Mouse (Mus musculus) lung, postnatal 0 days (tissue): ENCODE results near the gene Ethe1. TPM values are rescaled to one million over a fixed set of nuclear protein-coding genes. Genes with fewer than 3 reads are reported as not detected.
A peak's percentile ranks its signal among the peaks of the same experiment; 100 is the strongest.

Experiments used
- ATAC-seq: fragments of 200-750 bp; cut with Nextera tagmentation; 2 replicates; pipeline ENCODE4 v1.8.0; 2017; ENCODE audit warnings: moderate library complexity
- DNase-seq: peaks from one replicate; pipeline ENCODE4 v3.0.0-alpha.2; 2016; ENCODE audit warnings: low spot score
- H3K27ac ChIP-seq: fragments of 300-500 bp; sonication (generic); 2 replicates; pipeline ENCODE4 v1.5.1; 2014; ENCODE audit warnings: antibody characterized with exemption, mild to moderate bottlenecking, low read length, mixed read lengths
- H3K27me3 ChIP-seq: fragments of 300-500 bp; sonication (generic); replicated peaks from 2 replicates; pipeline ENCODE4 v1.6.1; 2014; ENCODE audit warnings: low read length, mixed read lengths; ENCODE audit not compliant: insufficient read depth
- H3K36me3 ChIP-seq: fragments of 300-500 bp; sonication (generic); 2 replicates; pipeline ENCODE4 v1.6.1; 2014; ENCODE audit warnings: low read length, mixed read lengths; ENCODE audit not compliant: insufficient read depth
- H3K4me1 ChIP-seq: fragments of 300-500 bp; sonication (generic); 2 replicates; pipeline ENCODE4 v1.6.1; 2014; ENCODE audit warnings: antibody characterized with exemption, low read depth, low read length, mixed read lengths; ENCODE audit not compliant: insufficient read depth
- H3K4me2 ChIP-seq: fragments of 300-500 bp; sonication (generic); replicated peaks from 2 replicates; pipeline ENCODE4 v1.6.1; 2014; ENCODE audit warnings: low read depth, mild to moderate bottlenecking, low read length, moderate library complexity, mixed read lengths
- H3K4me3 ChIP-seq: fragments of 300-500 bp; sonication (generic); 2 replicates; pipeline ENCODE4 v1.5.1; 2014; ENCODE audit warnings: low read depth, low read length
- H3K9ac ChIP-seq: fragments of 300-500 bp; sonication (generic); replicated peaks from 2 replicates; pipeline ENCODE4 v1.6.1; 2014; ENCODE audit warnings: low read depth, mild to moderate bottlenecking
- H3K9me3 ChIP-seq: fragments of 300-500 bp; sonication (generic); 2 replicates; pipeline ENCODE4 v1.6.1; 2016; ENCODE audit warnings: low read length, mixed read lengths
- CTCF ChIP-seq: IDR thresholded peaks from 2 replicates; pipeline ENCODE4 v1.5.1; 2016; ENCODE audit warnings: antibody characterized with exemption, mild to moderate bottlenecking
- EP300 ChIP-seq: IDR thresholded peaks from 2 replicates; pipeline ENCODE4 v1.6.1; 2016; ENCODE audit warnings: antibody characterized with exemption, mild to moderate bottlenecking, control low read depth
- WGBS: fragments of 180-500 bp; shearing (Covaris S2); extraction: QIAGEN DNeasy Blood & Tissue Kit; methylation state at CpG from one replicate; pipeline ENCODE4 v1.1.7; 2014; 5-methylcytosine and 5-hydroxymethylcytosine counted together
- polyA plus RNA-seq: library from polyadenylated mRNA; unstranded; fragments of >200 nt; fragmentation: Nextera tagmentation; extraction: Ambion mirVana; gene quantifications from 2 replicates; pipeline ENCODE4 v1.2.1, GENCODE M21; 2015

The Ethe1 gene
- polyA plus RNA-seq, 1 experiment from 2014 or later = 13.4 TPM

DNA sequence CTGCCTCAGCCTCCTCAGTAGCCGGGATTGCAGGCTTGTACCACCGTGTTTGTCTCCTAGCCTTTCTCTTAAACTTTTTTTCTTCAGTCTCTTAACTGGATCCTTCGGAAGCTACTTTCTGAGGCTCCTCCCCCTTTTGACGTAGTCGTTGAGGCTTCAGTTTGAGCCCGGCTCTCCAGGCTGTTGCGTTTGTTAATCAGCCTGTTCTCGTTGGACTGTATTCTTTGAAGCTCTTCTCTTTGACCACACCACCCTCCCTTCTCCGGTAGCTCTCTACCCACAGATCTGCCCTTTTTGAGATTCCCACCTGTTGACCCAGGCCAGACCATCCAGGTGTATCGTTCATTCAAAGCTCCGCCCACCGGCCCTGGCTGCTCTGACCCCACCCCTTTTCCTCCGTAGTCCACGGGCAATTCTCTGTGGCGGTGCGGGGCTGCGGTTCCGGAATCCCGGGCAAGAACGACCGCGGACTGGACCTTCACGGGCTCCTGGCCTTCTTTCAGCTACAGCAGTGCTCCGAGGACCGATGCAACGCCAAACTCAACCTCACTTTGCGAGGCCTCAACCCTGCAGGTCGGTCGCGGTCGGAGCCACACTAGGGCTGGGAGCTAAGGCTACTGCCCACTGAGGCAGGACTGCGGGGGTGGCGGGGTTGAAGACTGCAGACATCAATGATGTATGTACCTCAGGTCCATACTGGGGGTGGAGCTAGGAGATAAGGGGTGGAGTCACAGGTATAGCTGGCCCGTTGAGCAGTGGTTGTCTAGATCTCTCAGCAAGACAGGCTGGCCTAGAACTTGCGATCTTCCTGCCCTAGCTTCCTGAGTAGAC lies 50.9 kb downstream of the Ethe1 start:
- 3% methylated on average over 35 of the region's 35 CpGs for WGBS
- Histone ChIP-seq H3K36me3 (no peaks in the 10 kb centered on the region), H3K27me3 (0 out of 2 replicates have a peak, but pooled peaks cover 7% of the 10 kb centered on the region), H3K9me3 (no peaks in the 10 kb centered on the region), H3K27ac (no peak overlapping the region), H3K4me2 (peak overlapping the region; percentile 70), H3K4me1 (no peaks in the 10 kb centered on the region), H3K9ac (no peak overlapping the region; the same call in 1 of the 2 replicates), H3K4me3 (peak overlapping the region; percentile 40)
- ATAC-seq (peak; percentile 39), DNase-seq (peak; percentile 61)
- TF ChIP-seq CTCF (no peak), EP300 (no peak)

DNA sequence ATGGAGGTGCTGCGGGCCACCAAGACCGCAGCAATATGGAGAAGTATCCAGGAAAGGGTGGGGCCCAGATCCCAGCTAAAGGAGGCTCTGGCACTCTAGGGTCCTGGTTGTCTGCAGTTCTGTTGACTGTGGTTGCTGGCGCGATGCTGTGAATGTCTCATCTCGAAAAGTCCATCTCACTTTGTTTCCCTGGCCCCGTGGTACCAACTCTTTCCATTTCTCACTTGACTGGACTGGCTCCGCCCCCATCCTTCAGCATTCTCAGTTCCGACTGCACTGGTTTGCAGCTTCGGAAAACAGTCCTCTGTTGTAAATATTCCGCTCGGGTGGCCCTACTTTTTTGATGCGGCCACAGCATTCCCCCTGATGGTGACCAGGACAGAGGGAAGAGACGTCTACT lies 53.1 kb downstream of the Ethe1 start:
- Histone ChIP-seq H3K4me2 (no peak overlapping the region), H3K9ac (no peak overlapping the region), H3K4me1 (no peaks in the 10 kb centered on the region), H3K36me3 (no peaks in the 10 kb centered on the region), H3K27ac (no peak overlapping the region), H3K4me3 (no peak overlapping the region), H3K27me3 (0 out of 2 replicates have a peak, but pooled peaks cover 7% of the 10 kb centered on the region), H3K9me3 (no peaks in the 10 kb centered on the region)
- ATAC-seq (no peak), DNase-seq (no peak)
- 62% methylated on average over 13 of the region's 13 CpGs for WGBS
- TF ChIP-seq EP300 = no peak
- no peak for TF ChIP-seq CTCF

DNA sequence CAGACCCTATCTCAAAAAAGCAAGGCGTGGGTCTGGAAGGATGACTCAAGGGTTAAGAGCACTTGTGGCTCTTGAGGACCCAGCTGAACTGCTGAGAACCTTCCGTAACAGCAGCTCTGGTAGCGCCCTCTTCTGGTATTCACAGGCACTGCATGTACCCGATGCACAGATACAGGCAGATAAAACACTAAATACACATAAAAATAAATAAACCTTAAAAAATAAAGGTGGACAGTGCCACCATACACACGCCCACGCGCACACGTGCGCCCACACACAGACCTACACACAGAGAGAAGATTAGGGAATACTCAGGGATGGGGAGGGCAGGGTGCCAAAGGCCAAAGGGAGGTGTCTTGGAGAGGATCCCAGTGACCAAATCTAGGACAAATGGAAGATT lies 55.1 kb downstream of the Ethe1 start:
- DNase-seq (peak; percentile 71), ATAC-seq (no peak; the same call in 1 of the 2 replicates)
- no peak overlapping the region for H3K4me3 ChIP-seq
- no peak overlapping the region for H3K9ac ChIP-seq
- no peaks in the 10 kb centered on the region for H3K27me3 ChIP-seq
- H3K36me3 ChIP-seq = no peaks in the 10 kb centered on the region
- no peak overlapping the region for H3K27ac ChIP-seq
- H3K9me3 ChIP-seq = no peaks in the 10 kb centered on the region
- no peak overlapping the region for H3K4me2 ChIP-seq
- peak; percentile 82 for TF ChIP-seq CTCF
- no peak for TF ChIP-seq EP300
- no peaks in the 10 kb centered on the region for H3K4me1 ChIP-seq
- 6% methylated on average over 9 of the region's 9 CpGs for WGBS

GRCm38 (mm10) chr7:24644492-24644891 lies 57.1 kb downstream of the Ethe1 start:
- Histone ChIP-seq H3K4me1 (no peaks in the 10 kb centered on the region), H3K9me3 (no peaks in the 10 kb centered on the region), H3K27me3 (no peaks in the 10 kb centered on the region), H3K9ac (no peak overlapping the region), H3K36me3 (no peaks in the 10 kb centered on the region), H3K27ac (no peak overlapping the region), H3K4me2 (no peak overlapping the region), H3K4me3 (no peak overlapping the region)
- no peak for ATAC-seq
- 73% methylated on average over 6 of the region's 6 CpGs for WGBS
- TF ChIP-seq EP300 (no peak), CTCF (no peak)
- no peak for DNase-seq

- Histone ChIP-seq H3K27me3 (no peaks in the 10 kb centered on the region), H3K36me3 (no peaks in the 10 kb centered on the region), H3K9ac (no peak overlapping the region), H3K9me3 (no peaks in the 10 kb centered on the region), H3K4me3 (no peak overlapping the region), H3K4me1 (no peaks in the 10 kb centered on the region), H3K4me2 (no peak overlapping the region), H3K27ac (no peak overlapping the region)
- WGBS = 66% methylated on average over 7 of the region's 7 CpGs
- DNase-seq = no peak
- no peak for ATAC-seq
- no peak for TF ChIP-seq EP300
- no peak for TF ChIP-seq CTCF
Observed at GRCm38 (mm10) chr7:24644996-24645395, 57.7 kb downstream of the Ethe1 start.

- ATAC-seq (no peak), DNase-seq (no peak)
- TF ChIP-seq EP300 (no peak), CTCF (no peak)
- Histone ChIP-seq H3K9me3 (no peaks in the 10 kb centered on the region), H3K4me3 (no peak overlapping the region), H3K9ac (no peak overlapping the region), H3K27ac (no peak overlapping the region), H3K36me3 (no peaks in the 10 kb centered on the region), H3K27me3 (no peaks in the 10 kb centered on the region), H3K4me1 (no peaks in the 10 kb centered on the region), H3K4me2 (no peak overlapping the region)
- WGBS = 63% methylated on average over 7 of the region's 7 CpGs
Observed at GRCm38 (mm10) chr7:24646486-24646885, 59.1 kb downstream of the Ethe1 start.
